Mouse (Mus musculus): ENCODE data around the gene Foxi2. TPM values are rescaled to one million over a fixed set of nuclear protein-coding genes. Genes with fewer than 3 reads are reported as not detected.

Foxi2 gene
- 0.14 and 0.18 TPM in 2 replicates for polyA plus RNA-seq (2015; fragmentation: Nextera tagmentation; extraction: Ambion mirVana)

GRCm38 (mm10) chr7:135410237-135410965 is at the start of gene Foxi2:
TSS of gene Foxi2 (plus strand) at chr7:135410308.

Other genes with a start within 250 kb of the Foxi2 start
- 0.31 TPM in 1 of 2 replicates, not detected in the other for gene Nps, start 151.6 kb upstream of the Foxi2 start, polyA plus RNA-seq (2015; fragmentation: Nextera tagmentation; extraction: Ambion mirVana)
- not detected in 2 replicates for gene Clrn3, start 118.3 kb downstream of the Foxi2 start, polyA plus RNA-seq (2015; fragmentation: Nextera tagmentation; extraction: Ambion mirVana)
- 15.3 and 17.1 TPM in 2 replicates for gene Ptpre, start 127.2 kb downstream of the Foxi2 start, polyA plus RNA-seq (2015; fragmentation: Nextera tagmentation; extraction: Ambion mirVana)

All from neural tube, postnatal 0 days (tissue).